ENCODE assay signal across 15 mouse cellular contexts in the genomic region with DNA sequence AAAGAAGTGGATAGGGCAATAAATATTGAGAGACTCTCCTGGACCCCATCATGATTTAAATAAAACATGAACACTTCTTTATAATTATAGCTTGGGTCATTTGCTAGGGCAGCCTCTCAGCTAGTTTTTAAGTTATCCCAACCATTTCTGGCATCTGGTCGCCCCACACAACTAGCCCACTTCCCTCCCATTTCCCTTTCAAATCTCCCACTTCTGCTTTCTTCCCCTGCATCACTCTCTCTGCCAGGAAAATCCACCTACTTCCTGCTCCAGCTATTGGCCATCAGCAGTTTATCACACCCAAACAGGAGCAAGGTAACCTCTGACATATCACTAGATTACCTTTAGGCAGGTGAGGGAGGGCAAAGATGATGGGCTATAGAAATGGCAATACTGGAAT.
"Had no signal": no experiment of that assay in that cellular context is flagged by ENCODE, and none has a peak within 500 bp of the region (broad histone marks: within the 10 kb centered on the region; RNA-seq: fewer than 3 reads in every experiment).

No protein-coding gene starts in this region.

- H3K36me3 ChIP-seq: midbrain, embryonic 13.5 days; midbrain, embryonic 15.5 days; neural tube, embryonic 12.5 days; stomach, embryonic 15.5 days had no signal

- ATAC-seq: midbrain, embryonic 13.5 days; midbrain, embryonic 15.5 days had no signal

- H3K9me3 ChIP-seq: midbrain, embryonic 13.5 days; midbrain, embryonic 15.5 days; neural tube, embryonic 12.5 days; stomach, embryonic 15.5 days had no signal

- H3K4me3 ChIP-seq: megakaryocyte, embryonic 14.5 days; midbrain, embryonic 13.5 days; midbrain, embryonic 15.5 days; neural tube, embryonic 12.5 days; stomach, embryonic 15.5 days had no signal

- H3K27me3 ChIP-seq: megakaryocyte, embryonic 14.5 days; midbrain, embryonic 13.5 days; midbrain, embryonic 15.5 days; neural tube, embryonic 12.5 days; stomach, embryonic 15.5 days had no signal

- DNase-seq: lung, adult 18-20 months; lung, embryonic 14.5 days; lung, postnatal 10 days; lung, postnatal 4 days; right cerebral cortex, postnatal 14 days; thymus, adult 2 months; thymus, postnatal 25 days; thymus, postnatal 4 days had no signal

- H3K27ac ChIP-seq: midbrain, embryonic 13.5 days; midbrain, embryonic 15.5 days; neural tube, embryonic 12.5 days; stomach, embryonic 15.5 days; stomach, postnatal 0 days had no signal

- H3K9ac ChIP-seq: lung, embryonic 14.5 days; midbrain, embryonic 13.5 days; midbrain, embryonic 15.5 days; neural tube, embryonic 12.5 days; stomach, embryonic 15.5 days had no signal

- H3K4me2 ChIP-seq: lung, embryonic 14.5 days; midbrain, embryonic 11.5 days; midbrain, embryonic 13.5 days; midbrain, embryonic 15.5 days; neural tube, embryonic 12.5 days; stomach, embryonic 15.5 days had no signal

- H3K4me1 ChIP-seq: megakaryocyte, embryonic 14.5 days; midbrain, embryonic 13.5 days; midbrain, embryonic 15.5 days; neural tube, embryonic 12.5 days; stomach, embryonic 15.5 days had no signal
